Mouse (Mus musculus) lung, adult 2 months (tissue): ENCODE results near the gene Sox3.

Experiments
- CTCF ChIP-seq: fragments of 200-500 bp; IDR thresholded peaks from 2 replicates; pipeline ENCODE4 v1.5.1; 2011; ENCODE audit warnings: mild to moderate bottlenecking, low read length, control low read depth; ENCODE audit not compliant: insufficient read depth
- POLR2A ChIP-seq: fragments of 200-500 bp; IDR thresholded peaks from 2 replicates; pipeline ENCODE4 v1.6.1; 2011; ENCODE audit warnings: low read depth, mild to moderate bottlenecking, control low read depth, low read length, borderline replicate concordance; ENCODE audit errors: extremely low read depth

- no peak for TF ChIP-seq POLR2A
- no peak for TF ChIP-seq CTCF
Measured at GRCm38 (mm10) chrX:60893720-60894543, 702 bp upstream of the Sox3 start.
